Mouse (Mus musculus) erythroblast, embryonic 14.5 days (primary cell): ENCODE measurements around the gene H2-DMa. TPM values are rescaled to one million over a fixed set of nuclear protein-coding genes. Genes with fewer than 3 reads are reported as not detected.

Experiments
- H3K27me3 ChIP-seq: 2 replicates; pipeline ENCODE4 v1.6.1; 2012; ENCODE audit warnings: inconsistent platforms; ENCODE audit not compliant: control insufficient read depth
- H3K36me3 ChIP-seq: 2 replicates; pipeline ENCODE4 v1.6.1; 2012; ENCODE audit warnings: mild to moderate bottlenecking, inconsistent platforms; ENCODE audit not compliant: control insufficient read depth
- H3K4me1 ChIP-seq: 2 replicates; pipeline ENCODE4 v1.6.1; 2012; ENCODE audit warnings: inconsistent platforms; ENCODE audit not compliant: control insufficient read depth
- H3K4me3 ChIP-seq: replicated peaks from 2 replicates; pipeline ENCODE3; 2012; ENCODE audit warnings: moderate library complexity, mild to moderate bottlenecking, inconsistent platforms
- H3K9me3 ChIP-seq: 2 replicates; pipeline ENCODE4 v1.6.1; 2012; ENCODE audit warnings: low read length, inconsistent platforms, mixed read lengths; ENCODE audit not compliant: control insufficient read depth
- GATA1 ChIP-seq: IDR thresholded peaks from 2 replicates; pipeline ENCODE4 v1.6.1; 2012; ENCODE audit warnings: low read length, inconsistent platforms, mixed read lengths
- TAL1 ChIP-seq: IDR thresholded peaks from 3 replicates; pipeline ENCODE4 v1.6.1; 2012; ENCODE audit warnings: low read length, inconsistent platforms, mixed read lengths
- polyA plus RNA-seq: library from polyadenylated mRNA; stranded (reverse); fragments of >175 nt; gene quantifications from 2 replicates; pipeline ENCODE4 v1.2.3, GENCODE M21; 2012

H2-DMa gene
- polyA plus RNA-seq, 1 experiment = 0.46 TPM

DNA sequence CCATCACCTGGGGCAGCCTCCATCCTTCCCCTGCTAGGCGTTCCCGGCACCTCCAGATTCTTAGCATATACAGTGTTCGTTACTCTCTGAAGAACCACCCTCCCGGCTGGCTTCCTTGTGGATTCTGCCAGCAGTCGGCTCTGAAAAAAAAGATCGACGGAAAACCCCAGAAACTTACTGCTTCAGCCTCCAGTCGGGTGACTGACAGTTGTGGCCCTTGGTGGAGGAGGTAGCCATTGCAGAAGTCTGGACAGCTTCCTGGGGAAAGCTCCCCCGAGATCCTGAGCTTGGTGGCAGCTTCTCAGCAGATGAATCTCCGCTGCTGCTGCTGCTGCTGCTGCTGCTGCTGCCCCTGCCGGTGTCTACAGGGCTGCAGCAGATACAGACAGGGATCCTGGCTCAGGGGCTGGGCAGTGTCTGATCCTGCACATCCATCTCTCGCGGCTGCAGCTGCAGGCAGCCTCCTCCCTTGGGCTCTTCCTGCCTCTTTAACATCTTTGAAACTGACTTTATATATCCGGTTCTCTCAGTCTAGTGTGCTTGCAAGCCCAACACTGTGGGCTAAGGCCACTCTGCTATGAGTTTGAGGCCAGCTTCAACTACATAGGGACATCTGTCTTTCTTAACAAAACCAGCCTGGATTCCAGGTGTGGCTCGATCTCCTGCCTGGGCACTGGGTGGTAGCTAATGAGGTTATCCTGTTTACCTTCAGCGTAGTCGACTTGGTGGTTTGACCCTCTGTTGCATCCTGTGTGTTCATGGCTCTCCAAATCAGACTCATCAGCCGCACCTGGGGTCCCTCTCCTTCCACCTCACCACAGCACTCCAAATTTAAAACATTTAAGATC is 9.8 kb downstream of the H2-DMa start:
- Histone ChIP-seq H3K36me3 (peaks cover 4% of the 10 kb centered on the region; the same call in 1 of the 2 replicates), H3K4me3 (no peak overlapping the region), H3K9me3 (no peaks in the 10 kb centered on the region), H3K4me1 (peaks cover 25% of the 10 kb centered on the region), H3K27me3 (peaks cover 31% of the 10 kb centered on the region)
- TF ChIP-seq TAL1 (no peak), GATA1 (no peak)

GRCm38 (mm10) chr17:34130073-34130947 is 11.0 kb downstream of the H2-DMa start:
- no peaks in the 10 kb centered on the region for H3K9me3 ChIP-seq
- no peak overlapping the region for H3K4me3 ChIP-seq
- H3K4me1 ChIP-seq = peaks cover 19% of the 10 kb centered on the region
- TF ChIP-seq TAL1 (no peak), GATA1 (no peak)
- peaks cover 4% of the 10 kb centered on the region; the same call in 1 of the 2 replicates for H3K36me3 ChIP-seq
- peaks cover 33% of the 10 kb centered on the region for H3K27me3 ChIP-seq

- TF ChIP-seq TAL1 (no peak), GATA1 (no peak)
- Histone ChIP-seq H3K27me3 (peaks cover 38% of the 10 kb centered on the region), H3K4me1 (peaks cover 20% of the 10 kb centered on the region), H3K36me3 (no peaks in the 10 kb centered on the region; the same call in 1 of the 2 replicates), H3K9me3 (no peaks in the 10 kb centered on the region), H3K4me3 (no peak overlapping the region)
Measured at GRCm38 (mm10) chr17:34131911-34132310, 12.6 kb downstream of the H2-DMa start.

GRCm38 (mm10) chr17:34133289-34133688 is 13.9 kb downstream of the H2-DMa start:
- Histone ChIP-seq H3K4me3 (no peak overlapping the region), H3K27me3 (peaks cover 46% of the 10 kb centered on the region), H3K9me3 (no peaks in the 10 kb centered on the region), H3K4me1 (peaks cover 8% of the 10 kb centered on the region), H3K36me3 (no peaks in the 10 kb centered on the region)
- TF ChIP-seq TAL1 (no peak), GATA1 (no peak)

DNA sequence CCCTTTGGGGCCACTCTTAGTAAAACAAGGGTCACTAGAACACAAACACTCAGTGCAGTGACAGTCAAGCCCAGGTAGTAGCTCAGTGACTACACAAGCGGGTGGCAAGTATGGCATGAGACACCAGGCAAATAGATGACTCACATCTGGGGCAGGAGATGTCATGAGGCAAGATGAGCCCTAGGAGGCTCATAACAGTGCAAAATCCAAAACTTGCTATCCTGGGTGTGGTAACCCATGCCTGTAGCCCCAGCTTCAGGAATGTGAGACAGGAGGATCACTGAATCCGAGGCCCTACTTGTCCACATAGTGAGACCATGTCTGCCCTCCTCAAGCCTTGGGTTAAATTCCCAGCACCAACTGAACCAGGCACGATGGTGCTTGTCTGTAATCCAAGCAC is 15.1 kb downstream of the H2-DMa start:
- H3K9me3 ChIP-seq = no peaks in the 10 kb centered on the region
- peaks cover 10% of the 10 kb centered on the region for H3K4me1 ChIP-seq
- no peak overlapping the region for H3K4me3 ChIP-seq
- H3K36me3 ChIP-seq = no peaks in the 10 kb centered on the region
- TF ChIP-seq GATA1 = no peak
- TF ChIP-seq TAL1 = no peak
- H3K27me3 ChIP-seq = peaks cover 47% of the 10 kb centered on the region

- peaks cover 46% of the 10 kb centered on the region for H3K27me3 ChIP-seq
- H3K4me1 ChIP-seq = peaks cover 21% of the 10 kb centered on the region
- H3K36me3 ChIP-seq = no peaks in the 10 kb centered on the region
- H3K9me3 ChIP-seq = no peaks in the 10 kb centered on the region
- no peak for TF ChIP-seq GATA1
- TF ChIP-seq TAL1 = no peak
- peak overlapping the region; percentile 42 for H3K4me3 ChIP-seq
Measured at GRCm38 (mm10) chr17:34135297-34136224, 16.2 kb downstream of the H2-DMa start.

- Histone ChIP-seq H3K4me1 (peaks cover 24% of the 10 kb centered on the region), H3K9me3 (no peaks in the 10 kb centered on the region), H3K4me3 (no peak overlapping the region), H3K27me3 (peaks cover 51% of the 10 kb centered on the region), H3K36me3 (no peaks in the 10 kb centered on the region)
- no peak for TF ChIP-seq GATA1
- no peak for TF ChIP-seq TAL1
Measured at GRCm38 (mm10) chr17:34137601-34138000, 18.3 kb downstream of the H2-DMa start.

DNA sequence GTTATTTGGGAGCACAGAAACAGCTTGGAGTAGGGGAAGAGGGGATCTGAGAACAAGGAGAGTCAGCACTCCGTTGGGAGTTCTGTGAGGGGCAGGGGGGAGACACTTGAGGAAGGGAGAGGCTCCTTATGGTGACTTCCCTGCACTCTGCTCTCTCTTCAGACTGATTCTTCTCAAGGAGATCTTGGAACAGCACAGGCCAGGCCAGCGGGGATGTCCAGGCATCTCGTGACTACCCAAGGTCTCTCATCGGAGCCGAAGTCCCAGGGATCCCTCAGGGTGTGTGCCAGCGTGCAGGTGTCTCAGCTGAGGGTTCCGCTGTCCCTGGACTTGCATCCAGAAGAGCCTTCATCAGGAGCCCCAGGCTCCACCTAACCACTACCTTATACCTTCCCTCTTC is 19.3 kb downstream of the H2-DMa start:
- Histone ChIP-seq H3K27me3 (peaks cover 51% of the 10 kb centered on the region), H3K9me3 (no peaks in the 10 kb centered on the region), H3K4me3 (no peak overlapping the region), H3K4me1 (peaks cover 26% of the 10 kb centered on the region), H3K36me3 (no peaks in the 10 kb centered on the region)
- TF ChIP-seq GATA1 (no peak), TAL1 (no peak)
